Mouse (Mus musculus) liver, embryonic 14.5 days (tissue): ENCODE results near the gene Rabep1.

ENCODE experiments used
- CTCF ChIP-seq: IDR thresholded peaks from 2 replicates; pipeline ENCODE4 v1.5.1; 2016; ENCODE audit warnings: antibody characterized with exemption, low read depth, control low read depth
- EP300 ChIP-seq: IDR thresholded peaks from 2 replicates; pipeline ENCODE4 v1.6.1; 2016; ENCODE audit warnings: antibody characterized with exemption, low read depth

GRCm38 (mm10) chr11:70833408-70833807 is 11.2 kb upstream of the Rabep1 start:
- no peak for TF ChIP-seq CTCF
- no peak for TF ChIP-seq EP300
